In the genomic region with DNA sequence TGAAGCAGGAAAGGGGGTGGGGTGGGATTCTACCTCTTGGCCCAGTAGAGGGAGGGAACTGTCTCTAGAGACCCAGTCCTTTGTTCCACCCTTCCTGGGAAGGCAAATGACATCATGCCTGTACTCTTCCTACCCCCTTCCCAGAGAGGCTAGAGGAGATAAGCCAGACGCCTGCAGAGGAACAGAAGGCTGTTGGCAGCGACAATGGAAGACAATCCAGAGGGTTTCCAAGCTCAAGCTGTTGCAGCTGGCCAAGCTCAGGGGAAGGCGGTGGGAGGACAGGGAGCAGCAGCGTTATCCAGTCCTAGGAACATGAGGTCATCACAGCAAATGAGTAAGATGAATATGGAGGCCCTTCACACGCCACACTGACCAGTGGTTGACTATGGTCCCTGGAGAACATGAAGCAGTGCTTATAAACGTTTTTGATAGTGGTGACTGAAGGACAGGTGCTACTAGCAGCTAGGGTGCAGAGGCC, we compare ENCODE assay signal across 8 mouse cellular contexts.
DNase-seq lines count a peak whose midpoint lies in the region; ATAC-seq lines count a peak whose summit lies in the region.

No protein-coding gene starts in this region.

- peaks cover 19% of the 10 kb centered on the region for H3K36me3 ChIP-seq in limb, embryonic 13.5 days
- no peaks in the 10 kb centered on the region for H3K36me3 ChIP-seq in midbrain, embryonic 16.5 days (ENCODE audit: control insufficient read depth, insufficient read depth, low read length)

- no peak overlapping the region for H3K4me2 ChIP-seq in limb, embryonic 13.5 days (replicated peaks)
- no peak overlapping the region for H3K4me2 ChIP-seq in midbrain, embryonic 16.5 days (ENCODE audit: low read length)

- H3K27me3 ChIP-seq in limb, embryonic 13.5 days: no peaks in the 10 kb centered on the region
- H3K27me3 ChIP-seq in midbrain, embryonic 16.5 days (ENCODE audit: control insufficient read depth, insufficient read depth, low read depth, low read length): no peaks in the 10 kb centered on the region

- H3K9ac ChIP-seq in limb, embryonic 13.5 days: no peak overlapping the region
- H3K9ac ChIP-seq in midbrain, embryonic 16.5 days (ENCODE audit: low read depth, low read length): no peak overlapping the region

- DNase-seq in frontal cortex, postnatal 25 days (ENCODE audit: low spot score in 2 of 2): no peak
- DNase-seq in embryo, embryonic 10.5 days (ENCODE audit: low spot score): peak; percentile 52
- peak; percentile 100 for DNase-seq in heart, adult 11 months
- peak; percentile 81 for DNase-seq in kidney, adult 11 months
- peak; percentile 41 for DNase-seq in urinary bladder, postnatal 25 days (ENCODE audit: low spot score)

- 46% methylated on average over 6 of the region's 6 CpGs for WGBS in limb, embryonic 13.5 days
- 29% methylated on average over 6 of the region's 6 CpGs for WGBS in midbrain, embryonic 16.5 days

- peak; percentile 75 for ATAC-seq in frontal cortex, adult (ENCODE audit: low TSS enrichment)
- peak; percentile 38; the same call in 1 of the 2 replicates for ATAC-seq in limb, embryonic 13.5 days (ENCODE audit: low FRiP score, low read depth)
- peak; percentile 59 for ATAC-seq in midbrain, embryonic 16.5 days

- H3K4me1 ChIP-seq in limb, embryonic 13.5 days: peaks cover 7% of the 10 kb centered on the region
- peaks cover 17% of the 10 kb centered on the region for H3K4me1 ChIP-seq in midbrain, embryonic 16.5 days (ENCODE audit: control insufficient read depth, insufficient read depth, low read length)

- H3K4me3 ChIP-seq in limb, embryonic 13.5 days: no peak overlapping the region
- H3K4me3 ChIP-seq in midbrain, embryonic 16.5 days (ENCODE audit: low read depth, low read length): no peak overlapping the region

- H3K27ac ChIP-seq in limb, embryonic 13.5 days: no peak overlapping the region
- peak overlapping the region; percentile 47; the same call in 1 of the 2 replicates for H3K27ac ChIP-seq in midbrain, embryonic 16.5 days (ENCODE audit: low read length)

- no peaks in the 10 kb centered on the region for H3K9me3 ChIP-seq in limb, embryonic 13.5 days
- no peaks in the 10 kb centered on the region for H3K9me3 ChIP-seq in midbrain, embryonic 16.5 days (replicated peaks; ENCODE audit: control insufficient read depth, low read length, poor library complexity, severe bottlenecking)

Comparison
In these comparisons a context has a peak if more than half of its experiments do, and no peak if none do; other contexts are left out.
1. DNase-seq: peak in embryo, embryonic 10.5 days (single experiment), heart, adult 11 months (single experiment), kidney, adult 11 months (single experiment) and urinary bladder, postnatal 25 days (single experiment); none in frontal cortex, postnatal 25 days (0 of 2).
2. Peak in every context shown above with its lines, with median percentiles within 50 percentile points of each other: ATAC-seq.